Mouse (Mus musculus) CH12.LX (cell line): Measurements from ENCODE around the gene Tapbpl. TPM values are rescaled to one million over a fixed set of nuclear protein-coding genes. Genes with fewer than 3 reads are reported as not detected.
A peak's percentile ranks its signal among the peaks of the same experiment; 100 is the strongest.

ENCODE experiments used
- DNase-seq: peaks from one replicate; pipeline ENCODE4 v3.0.0-alpha.2; 2013; ENCODE audit errors: extremely low read depth
- H3K27ac ChIP-seq: 2 replicates; pipeline ENCODE4 v1.5.1; 2012; ENCODE audit warnings: low read depth, mild to moderate bottlenecking, control low read depth, moderate library complexity; ENCODE audit not compliant: insufficient read depth
- H3K27me3 ChIP-seq: replicated peaks from 2 replicates; pipeline ENCODE3; 2012; ENCODE audit warnings: inconsistent platforms
- H3K36me3 ChIP-seq, 2 experiments: replicated peaks in 1 of 2; 2 replicates each; pipeline versions ENCODE3 to v1.6.1; 2012; ENCODE audit warnings: inconsistent platforms in 1 of 2, low read length in 1 of 2, mild to moderate bottlenecking in 1 of 2, mixed read lengths in 1 of 2, moderate library complexity in 1 of 2; ENCODE audit not compliant: control insufficient read depth in 1 of 2, insufficient read depth in 1 of 2
- H3K4me1 ChIP-seq, 2 experiments: 2 replicates each; pipeline ENCODE4 v1.6.1; 2012; ENCODE audit warnings: inconsistent platforms in 1 of 2, moderate library complexity in 1 of 2; ENCODE audit not compliant: insufficient read depth in 2 of 2, control insufficient read depth in 1 of 2
- H3K4me2 ChIP-seq: 2 replicates; pipeline ENCODE4 v1.6.1; 2012; ENCODE audit warnings: low read depth, mild to moderate bottlenecking, control low read depth; ENCODE audit not compliant: poor library complexity, insufficient read depth, severe bottlenecking
- H3K4me3 ChIP-seq, 3 experiments: fragments of 150-350 bp in 1 of 3; sonication (generic) in 1 of 3; replicated peaks in 1 of 3; 2 replicates each; pipeline versions ENCODE3 to v1.5.1; 2011 to 2012; ENCODE audit warnings: low read depth in 2 of 3, low read length in 2 of 3, mild to moderate bottlenecking in 2 of 3, moderate library complexity in 2 of 3, control low read depth in 1 of 3, improper control_type of control experiment in 1 of 3, inconsistent platforms in 1 of 3, mixed read lengths in 1 of 3; ENCODE audit not compliant: poor library complexity in 1 of 3
- H3K79me2 ChIP-seq: replicated peaks from 2 replicates; pipeline ENCODE4 v1.6.1; 2012; ENCODE audit warnings: mild to moderate bottlenecking, moderate library complexity; ENCODE audit not compliant: control insufficient read depth, poor library complexity, insufficient read depth, severe bottlenecking; ENCODE audit errors: extremely low read depth
- H3K9ac ChIP-seq: 2 replicates; pipeline ENCODE4 v1.6.1; 2012; ENCODE audit warnings: low read depth, mild to moderate bottlenecking, control low read depth, moderate library complexity; ENCODE audit not compliant: insufficient read depth
- H3K9me3 ChIP-seq: replicated peaks from 2 replicates; pipeline ENCODE3; 2012; ENCODE audit warnings: low read length, inconsistent platforms, mixed read lengths
- BHLHE40 ChIP-seq: IDR thresholded peaks from 2 replicates; pipeline ENCODE4 v1.6.1; 2011; ENCODE audit warnings: mild to moderate bottlenecking, low read depth, low read length, improper control_type of control experiment
- CTCF ChIP-seq, 2 experiments: IDR thresholded peaks in 1 of 2; conservative IDR thresholded peaks in 1 of 2; 2 replicates each; pipeline ENCODE4 v1.5.1; 2011 to 2012; ENCODE audit warnings: low read depth in 2 of 2, low read length in 2 of 2, improper control_type of control experiment in 1 of 2, inconsistent platforms in 1 of 2, mild to moderate bottlenecking in 1 of 2, moderate library complexity in 1 of 2
- ETS1 ChIP-seq: conservative IDR thresholded peaks from 2 replicates; pipeline ENCODE4 v1.6.1; 2012; ENCODE audit warnings: low read depth, mild to moderate bottlenecking, inconsistent platforms, low read length, improper control_type of control experiment, moderate library complexity
- IRF4 ChIP-seq: IDR thresholded peaks from 2 replicates; pipeline ENCODE4 v1.6.1; 2014; ENCODE audit warnings: low read depth, mild to moderate bottlenecking, inconsistent platforms, low read length, improper control_type of control experiment
- JUND ChIP-seq: conservative IDR thresholded peaks from 2 replicates; pipeline ENCODE4 v1.6.1; 2011; ENCODE audit warnings: low read depth, low read length, improper control_type of control experiment
- KAT2A ChIP-seq: IDR thresholded peaks from 2 replicates; pipeline ENCODE4 v1.6.1; 2012; ENCODE audit warnings: low read length, improper control_type of control experiment, inconsistent platforms; ENCODE audit not compliant: insufficient replicate concordance
- MAFK ChIP-seq: IDR thresholded peaks from 2 replicates; pipeline ENCODE4 v1.6.1; 2011; ENCODE audit warnings: low read length, improper control_type of control experiment; ENCODE audit not compliant: insufficient replicate concordance
- MAZ ChIP-seq: IDR thresholded peaks from 2 replicates; pipeline ENCODE4 v1.6.1; 2012; ENCODE audit warnings: low read depth, mild to moderate bottlenecking, inconsistent platforms, low read length, improper control_type of control experiment, moderate library complexity
- MYC ChIP-seq: IDR thresholded peaks from 2 replicates; pipeline ENCODE4 v1.6.1; 2011; ENCODE audit warnings: low read depth, mild to moderate bottlenecking, improper control_type of control experiment, low read length
- NELFE ChIP-seq: IDR thresholded peaks from 2 replicates; pipeline ENCODE4 v1.6.1; 2011; ENCODE audit warnings: low read depth, low read length, improper control_type of control experiment
- NRF1 ChIP-seq: IDR thresholded peaks from 2 replicates; pipeline ENCODE4 v1.6.1; 2014; ENCODE audit warnings: low read depth, mild to moderate bottlenecking, inconsistent platforms, low read length, improper control_type of control experiment, moderate library complexity
- POLR2A ChIP-seq: IDR thresholded peaks from 2 replicates; pipeline ENCODE4 v1.6.1; 2011; ENCODE audit warnings: low read depth, mild to moderate bottlenecking, improper control_type of control experiment, low read length
- TCF12 ChIP-seq: IDR thresholded peaks from 2 replicates; pipeline ENCODE4 v1.6.1; 2014; ENCODE audit warnings: low read depth, mild to moderate bottlenecking, inconsistent platforms, low read length, improper control_type of control experiment
- USF1 ChIP-seq: IDR thresholded peaks from 2 replicates; pipeline ENCODE4 v1.6.1; 2014; ENCODE audit warnings: low read depth, mild to moderate bottlenecking, inconsistent platforms, low read length, improper control_type of control experiment
- USF2 ChIP-seq: conservative IDR thresholded peaks from 2 replicates; pipeline ENCODE4 v1.6.1; 2011; ENCODE audit warnings: low read depth, low read length, improper control_type of control experiment
- ZKSCAN1 ChIP-seq: IDR thresholded peaks from 2 replicates; pipeline ENCODE4 v1.6.1; 2012; ENCODE audit warnings: low read depth, inconsistent platforms, low read length, improper control_type of control experiment, borderline replicate concordance
- ZNF384 ChIP-seq: IDR thresholded peaks from 2 replicates; pipeline ENCODE4 v1.6.1; 2012; ENCODE audit warnings: low read depth, low read length, improper control_type of control experiment, inconsistent platforms
- dilution Hi-C: fragments of 300-500 bp; cut with MboI; formaldehyde crosslinking; loops from 2 replicates; pipeline ENCODE4 v1.14.3; 2020; ENCODE audit warnings: low sequenced_read_pairs; ENCODE audit not compliant: extremely low pct_unique_long_range_greater_than_20kb, extremely low pct_ligation_motif_present
- in situ Hi-C: fragments of 300-500 bp; cut with MboI; formaldehyde crosslinking; loops from 3 replicates; pipeline ENCODE4 v1.14.3; 2019; ENCODE audit warnings: low sequenced_read_pairs, low pct_ligation_motif_present, low pct_unique_long_range_greater_than_20kb, mixed read lengths
- polyA plus RNA-seq: library from polyadenylated mRNA; unstranded; fragments of >175 nt; gene quantifications from 2 replicates; pipeline ENCODE4 v1.2.1, GENCODE M21; 2012; ENCODE audit warnings: low read depth; ENCODE audit not compliant: insufficient read length
- total RNA-seq, 2 experiments: library from RNA; depleted of rRNA; stranded (reverse); fragments of 300-350 nt in 1 of 2; fragments of >200 nt in 1 of 2; gene quantifications; 2 replicates each; pipeline ENCODE4 v1.2.3; 2012 to 2014

Gene Tapbpl
- total and polyA plus RNA-seq, 3 experiments, result 16.7 to 19.4 (median 17.7) TPM

DNA sequence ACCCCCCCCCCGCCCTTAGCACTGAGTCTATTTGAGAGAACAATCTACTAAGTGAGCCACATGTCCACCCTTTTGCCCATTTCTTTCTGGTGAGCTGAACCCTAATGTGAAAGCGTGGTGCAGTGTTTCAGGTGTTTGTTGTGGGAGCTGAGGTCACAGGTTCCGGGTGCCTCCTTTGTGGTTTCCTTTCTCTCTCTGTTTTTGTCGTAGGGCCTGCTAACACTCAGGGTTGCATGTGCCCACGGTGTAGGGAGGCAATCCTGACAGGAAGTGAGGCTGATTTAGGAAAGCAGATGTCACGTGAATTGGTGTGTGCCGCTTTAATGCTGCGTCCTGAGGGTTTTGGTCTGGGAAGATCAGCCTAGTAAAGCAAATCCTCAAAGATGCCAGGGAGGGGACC is 9.9 kb upstream of the Tapbpl start:
- H3K79me2 ChIP-seq, result no peaks in the 10 kb centered on the region
- no peak overlapping the region for H3K4me2 ChIP-seq
- no peak overlapping the region for H3K4me3 ChIP-seq
- H3K36me3 ChIP-seq, result peaks cover 8 to 50% of the 10 kb centered on the region in 2 experiments
- no peak overlapping the region for H3K27ac ChIP-seq
- H3K4me1 ChIP-seq, result peaks cover 2 to 16% of the 10 kb centered on the region in 2 experiments; a peak in 3 of 4 replicates
- dilution Hi-C loops, result no loop called here
- H3K9me3 ChIP-seq, result no peaks in the 10 kb centered on the region
- no peaks in the 10 kb centered on the region for H3K27me3 ChIP-seq
- H3K9ac ChIP-seq, result no peak overlapping the region
- DNase-seq, result no peak
- TF ChIP-seq TCF12 (no peak), BHLHE40 (peak; percentile 32; the same call in 1 of the 2 replicates)
- in situ Hi-C loops, result no loop called here

DNA sequence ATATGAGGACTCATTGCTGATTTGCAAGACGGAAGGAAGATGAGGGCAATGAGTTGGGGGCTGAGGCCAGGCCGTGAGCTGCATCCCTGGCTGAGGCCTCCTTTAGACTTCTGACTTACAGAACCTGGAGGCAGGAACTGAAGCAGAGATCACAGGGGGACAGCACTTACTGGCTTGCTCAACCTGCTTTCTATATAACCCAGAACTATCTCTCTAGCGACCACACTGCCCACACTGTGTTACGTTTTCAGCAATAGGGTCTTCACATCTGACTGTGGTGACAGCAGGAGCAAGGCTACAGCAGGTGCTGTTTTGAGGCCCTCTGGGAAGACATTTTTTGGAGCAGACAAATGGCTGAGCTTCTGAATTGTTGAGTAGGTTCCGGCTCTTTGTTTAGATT is 9.0 kb upstream of the Tapbpl start:
- H3K79me2 ChIP-seq, result no peaks in the 10 kb centered on the region
- H3K36me3 ChIP-seq, result peaks cover 8 to 59% of the 10 kb centered on the region in 2 experiments
- dilution Hi-C loops, result no loop called here
- no peak overlapping the region for H3K9ac ChIP-seq
- H3K27ac ChIP-seq, result no peak overlapping the region
- peaks cover 2 to 16% of the 10 kb centered on the region in 2 experiments; a peak in 3 of 4 replicates for H3K4me1 ChIP-seq
- H3K9me3 ChIP-seq, result no peaks in the 10 kb centered on the region
- no peak overlapping the region for H3K4me2 ChIP-seq
- H3K4me3 ChIP-seq, result no peak overlapping the region
- in situ Hi-C loops, result no loop called here
- DNase-seq, result no peak
- TF ChIP-seq ZKSCAN1 (no peak), USF2 (no peak), USF1 (no peak), IRF4 (no peak), NRF1 (no peak), BHLHE40 (no peak), MYC (no peak), POLR2A (no peak), MAZ (no peak), JUND (no peak)
- no peaks in the 10 kb centered on the region for H3K27me3 ChIP-seq

DNA sequence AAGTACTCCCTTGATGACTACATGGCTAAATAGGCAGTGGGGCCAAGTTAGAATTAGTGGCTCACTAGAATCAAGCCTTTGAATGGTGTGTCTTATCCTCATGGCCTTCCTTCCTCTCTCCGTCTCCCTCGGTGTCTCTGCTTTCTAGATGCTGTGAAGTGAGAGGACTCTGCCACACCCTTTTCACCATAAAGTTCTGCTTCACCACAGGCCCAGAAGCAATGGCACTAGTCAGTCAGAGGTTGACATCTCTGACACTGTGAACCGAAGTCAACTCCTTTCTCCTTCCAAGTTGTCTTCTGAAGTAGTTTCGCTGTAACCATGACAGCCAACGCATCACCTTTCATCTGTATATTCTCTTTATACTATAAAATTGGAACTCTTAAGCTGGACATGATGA is 7.9 kb upstream of the Tapbpl start:
- Histone ChIP-seq H3K27me3 (no peaks in the 10 kb centered on the region), H3K27ac (no peak overlapping the region), H3K4me3 (no peak overlapping the region), H3K36me3 (peaks cover 8 to 60% of the 10 kb centered on the region in 2 experiments), H3K9ac (no peak overlapping the region), H3K4me2 (no peak overlapping the region), H3K4me1 (peaks cover 2 to 16% of the 10 kb centered on the region in 2 experiments; a peak in 3 of 4 replicates), H3K9me3 (no peaks in the 10 kb centered on the region), H3K79me2 (no peaks in the 10 kb centered on the region)
- DNase-seq, result no peak
- no peak for TF ChIP-seq CTCF (conservative IDR thresholded peaks at IDR 0.05 in 1 of 2, IDR thresholded peaks at IDR 0.05 in 1 of 2; ENCODE audit: low read depth in 2 of 2, low read length in 2 of 2)
- TF ChIP-seq POLR2A, result no peak
- no peak for TF ChIP-seq KAT2A
- TF ChIP-seq ZNF384, result no peak
- TF ChIP-seq ETS1, result no peak
- no peak for TF ChIP-seq NELFE
- no peak for TF ChIP-seq MAFK
- in situ Hi-C loops, result no loop called here
- dilution Hi-C loops, result no loop called here
